Mouse (Mus musculus): ENCODE data around the gene Swsap1. TPM values are rescaled to one million over a fixed set of nuclear protein-coding genes. Genes with fewer than 3 reads are reported as not detected.
A peak's percentile ranks its signal among the peaks of the same experiment; 100 is the strongest.

The Swsap1 gene
- total RNA-seq (2021), result 10 to 100 TPM; 14.3 to 15.6 TPM

GRCm38 (mm10) chr9:21955570-21956281, at the start of gene Swsap1:
Gene Swsap1 (plus strand): TSS chr9:21955755.
- peak; percentile 100 for DNase-seq (ENCODE audit: low spot score in 2 of 2)
- intact Hi-C loops (cut with DNase I), result loop anchor here (2.0 kb wide), 1 partner anchor 47 kb away; the partner anchor contains the start of genes Ccdc151 and Prkcsh

GRCm38 (mm10) chr9:21908216-21908615, 47.3 kb upstream of the Swsap1 start:
- intact Hi-C loops (cut with DNase I), result no loop called here
- no peak for DNase-seq (ENCODE audit: low spot score in 2 of 2)

- DNase-seq (ENCODE audit: low spot score in 2 of 2), result no peak
- intact Hi-C loops (cut with DNase I), result no loop called here
Observed at GRCm38 (mm10) chr9:21909474-21910223, 45.9 kb upstream of the Swsap1 start.

- intact Hi-C loops (cut with DNase I), result loop anchor here (5.0 kb wide), 2 partner anchors 145 to 300 kb away; partner anchors contain the start of gene Smarca4
- DNase-seq (ENCODE audit: low spot score in 2 of 2), result peak in 1 of 2 experiments; percentile 43
Observed at GRCm38 (mm10) chr9:21916851-21917492, 38.6 kb upstream of the Swsap1 start.

- intact Hi-C loops (cut with DNase I), result loop anchor here (5.0 kb wide), 2 partner anchors 145 to 300 kb away; partner anchors contain the start of gene Smarca4
Observed at GRCm38 (mm10) chr9:21917493-21918034, 38.0 kb upstream of the Swsap1 start.

GRCm38 (mm10) chr9:21918035-21918592, 37.4 kb upstream of the Swsap1 start, which contains the start of gene Rab3d:
Gene Rab3d (minus strand): TSS chr9:21918192.
- intact Hi-C loops (cut with DNase I), result loop anchor here (5.0 kb wide), 2 partner anchors 144 to 301 kb away; partner anchors contain the start of gene Smarca4
- peak; percentile 91 to 92 for DNase-seq (ENCODE audit: low spot score in 2 of 2)

More at GRCm38 (mm10) chr9:21917493-21918034, 38.0 kb upstream of the Swsap1 start:
- DNase-seq (ENCODE audit: low spot score in 2 of 2), result peak; percentile 68 to 89

- peak in 1 of 2 experiments; percentile 69 for DNase-seq (ENCODE audit: low spot score in 2 of 2)
- intact Hi-C loops (cut with DNase I), result loop anchor here (5.0 kb wide), 2 partner anchors 143 to 302 kb away; partner anchors contain the start of gene Smarca4
Observed at GRCm38 (mm10) chr9:21918692-21919384, 36.7 kb upstream of the Swsap1 start.

- no peak for DNase-seq (ENCODE audit: low spot score in 2 of 2)
- intact Hi-C loops (cut with DNase I), result no loop called here
Observed at GRCm38 (mm10) chr9:21923036-21923435, 32.5 kb upstream of the Swsap1 start.

- intact Hi-C loops (cut with DNase I), result no loop called here
- DNase-seq (ENCODE audit: low spot score in 2 of 2), result no peak
Observed at GRCm38 (mm10) chr9:21923490-21924098, 32.0 kb upstream of the Swsap1 start.

GRCm38 (mm10) chr9:21924099-21924493, 31.5 kb upstream of the Swsap1 start:
- DNase-seq (ENCODE audit: low spot score in 2 of 2), result peak in 1 of 2 experiments; percentile 38

GRCm38 (mm10) chr9:21925034-21925433, 30.5 kb upstream of the Swsap1 start:
- no peak for DNase-seq (ENCODE audit: low spot score in 2 of 2)
- intact Hi-C loops (cut with DNase I), result no loop called here

More at GRCm38 (mm10) chr9:21924099-21924493, 31.5 kb upstream of the Swsap1 start:
- intact Hi-C loops (cut with DNase I), result no loop called here

- intact Hi-C loops (cut with DNase I), result no loop called here
Observed at GRCm38 (mm10) chr9:21925506-21925905, 30.0 kb upstream of the Swsap1 start.

GRCm38 (mm10) chr9:21926155-21926554, 29.4 kb upstream of the Swsap1 start:
- intact Hi-C loops (cut with DNase I), result no loop called here
- no peak for DNase-seq (ENCODE audit: low spot score in 2 of 2)

More at GRCm38 (mm10) chr9:21925506-21925905, 30.0 kb upstream of the Swsap1 start:
- no peak for DNase-seq (ENCODE audit: low spot score in 2 of 2)

- no peak for DNase-seq (ENCODE audit: low spot score in 2 of 2)
- intact Hi-C loops (cut with DNase I), result no loop called here
Observed at GRCm38 (mm10) chr9:21926784-21927183, 28.8 kb upstream of the Swsap1 start.

GRCm38 (mm10) chr9:21927208-21927753, 28.3 kb upstream of the Swsap1 start, which contains the start of the genes Ccdc159 and Tmem205:
Gene Ccdc159 (plus strand): TSS chr9:21927471.
Gene Tmem205 (minus strand): TSS chr9:21927556.
- intact Hi-C loops (cut with DNase I), result no loop called here
- peak; percentile 92 to 98 for DNase-seq (ENCODE audit: low spot score in 2 of 2)

- no peak for DNase-seq (ENCODE audit: low spot score in 2 of 2)
- intact Hi-C loops (cut with DNase I), result no loop called here
Observed at GRCm38 (mm10) chr9:21929208-21929607, 26.3 kb upstream of the Swsap1 start.

GRCm38 (mm10) chr9:21932006-21932405, 23.5 kb upstream of the Swsap1 start:
- DNase-seq (ENCODE audit: low spot score in 2 of 2), result no peak
- intact Hi-C loops (cut with DNase I), result no loop called here
